Mouse (Mus musculus) CH12.LX (cell line): ENCODE measurements around the gene Sugct.

Experiments used
- CTCF ChIP-seq, 2 experiments: IDR thresholded peaks in 1 of 2; conservative IDR thresholded peaks in 1 of 2; 2 replicates each; pipeline ENCODE4 v1.5.1; 2011 to 2012; ENCODE audit warnings: low read depth in 2 of 2, low read length in 2 of 2, improper control_type of control experiment in 1 of 2, inconsistent platforms in 1 of 2, mild to moderate bottlenecking in 1 of 2, moderate library complexity in 1 of 2
- E2F4 ChIP-seq: IDR thresholded peaks from 2 replicates; pipeline ENCODE4 v1.6.1; 2011; ENCODE audit warnings: low read depth, low read length, improper control_type of control experiment; ENCODE audit not compliant: insufficient replicate concordance
- ETS1 ChIP-seq: conservative IDR thresholded peaks from 2 replicates; pipeline ENCODE4 v1.6.1; 2012; ENCODE audit warnings: low read depth, mild to moderate bottlenecking, inconsistent platforms, low read length, improper control_type of control experiment, moderate library complexity
- HCFC1 ChIP-seq: IDR thresholded peaks from 2 replicates; pipeline ENCODE4 v1.6.1; 2012; ENCODE audit warnings: low read depth, mild to moderate bottlenecking, inconsistent platforms, low read length, improper control_type of control experiment
- KAT2A ChIP-seq: IDR thresholded peaks from 2 replicates; pipeline ENCODE4 v1.6.1; 2012; ENCODE audit warnings: low read length, improper control_type of control experiment, inconsistent platforms; ENCODE audit not compliant: insufficient replicate concordance
- MAFK ChIP-seq: IDR thresholded peaks from 2 replicates; pipeline ENCODE4 v1.6.1; 2011; ENCODE audit warnings: low read length, improper control_type of control experiment; ENCODE audit not compliant: insufficient replicate concordance
- MEF2A ChIP-seq: IDR thresholded peaks from 2 replicates; pipeline ENCODE4 v1.6.1; 2014; ENCODE audit warnings: low read depth, mild to moderate bottlenecking, inconsistent platforms, low read length, improper control_type of control experiment, borderline replicate concordance
- NRF1 ChIP-seq: IDR thresholded peaks from 2 replicates; pipeline ENCODE4 v1.6.1; 2014; ENCODE audit warnings: low read depth, mild to moderate bottlenecking, inconsistent platforms, low read length, improper control_type of control experiment, moderate library complexity
- POLR2A ChIP-seq: IDR thresholded peaks from 2 replicates; pipeline ENCODE4 v1.6.1; 2011; ENCODE audit warnings: low read depth, mild to moderate bottlenecking, improper control_type of control experiment, low read length
- POLR2AphosphoS2 ChIP-seq: IDR thresholded peaks from 2 replicates; pipeline ENCODE4 v1.6.1; 2011; ENCODE audit warnings: low read depth, low read length, improper control_type of control experiment
- TCF12 ChIP-seq: IDR thresholded peaks from 2 replicates; pipeline ENCODE4 v1.6.1; 2014; ENCODE audit warnings: low read depth, mild to moderate bottlenecking, inconsistent platforms, low read length, improper control_type of control experiment
- UBTF ChIP-seq: IDR thresholded peaks from 2 replicates; pipeline ENCODE4 v1.6.1; 2012; ENCODE audit warnings: low read depth, mild to moderate bottlenecking, inconsistent platforms, low read length, improper control_type of control experiment, moderate library complexity
- USF1 ChIP-seq: IDR thresholded peaks from 2 replicates; pipeline ENCODE4 v1.6.1; 2014; ENCODE audit warnings: low read depth, mild to moderate bottlenecking, inconsistent platforms, low read length, improper control_type of control experiment
- ZNF384 ChIP-seq: IDR thresholded peaks from 2 replicates; pipeline ENCODE4 v1.6.1; 2012; ENCODE audit warnings: low read depth, low read length, improper control_type of control experiment, inconsistent platforms

DNA sequence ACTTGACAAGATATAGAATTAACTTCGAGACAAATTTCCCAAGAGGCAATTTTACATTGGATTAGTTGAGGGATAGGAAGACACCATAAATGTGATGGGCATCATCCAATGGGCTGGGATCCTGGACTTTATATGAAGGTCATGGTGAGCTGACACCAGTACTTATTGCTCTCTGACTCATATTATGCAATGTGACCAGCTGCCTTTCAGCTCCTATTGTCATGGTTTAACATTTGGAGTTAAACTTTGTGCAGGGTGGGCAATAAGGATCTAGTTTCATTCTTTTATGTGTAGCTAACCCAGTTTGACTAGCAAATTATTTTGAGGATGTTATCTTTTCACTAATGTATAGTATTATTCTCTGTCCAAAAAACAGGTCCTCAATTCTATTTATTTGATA lies 854.4 kb downstream of the Sugct start:
- TF ChIP-seq POLR2A (no peak), POLR2AphosphoS2 (no peak), CTCF (conservative IDR thresholded peaks at IDR 0.05 in 1 of 2, IDR thresholded peaks at IDR 0.05 in 1 of 2; ENCODE audit: low read depth in 2 of 2, low read length in 2 of 2) (no peak), HCFC1 (no peak), MEF2A (no peak), TCF12 (no peak), ETS1 (no peak), USF1 (no peak), MAFK (no peak), KAT2A (no peak), NRF1 (no peak), E2F4 (no peak), ZNF384 (no peak), UBTF (no peak)
